Mouse (Mus musculus): ENCODE measurements around the gene Nup35. TPM values are rescaled to one million over a fixed set of nuclear protein-coding genes. Genes with fewer than 3 reads are reported as not detected.

The Nup35 gene
- polyA plus RNA-seq, 1 experiment from 2014 or later = 55.9 TPM

DNA sequence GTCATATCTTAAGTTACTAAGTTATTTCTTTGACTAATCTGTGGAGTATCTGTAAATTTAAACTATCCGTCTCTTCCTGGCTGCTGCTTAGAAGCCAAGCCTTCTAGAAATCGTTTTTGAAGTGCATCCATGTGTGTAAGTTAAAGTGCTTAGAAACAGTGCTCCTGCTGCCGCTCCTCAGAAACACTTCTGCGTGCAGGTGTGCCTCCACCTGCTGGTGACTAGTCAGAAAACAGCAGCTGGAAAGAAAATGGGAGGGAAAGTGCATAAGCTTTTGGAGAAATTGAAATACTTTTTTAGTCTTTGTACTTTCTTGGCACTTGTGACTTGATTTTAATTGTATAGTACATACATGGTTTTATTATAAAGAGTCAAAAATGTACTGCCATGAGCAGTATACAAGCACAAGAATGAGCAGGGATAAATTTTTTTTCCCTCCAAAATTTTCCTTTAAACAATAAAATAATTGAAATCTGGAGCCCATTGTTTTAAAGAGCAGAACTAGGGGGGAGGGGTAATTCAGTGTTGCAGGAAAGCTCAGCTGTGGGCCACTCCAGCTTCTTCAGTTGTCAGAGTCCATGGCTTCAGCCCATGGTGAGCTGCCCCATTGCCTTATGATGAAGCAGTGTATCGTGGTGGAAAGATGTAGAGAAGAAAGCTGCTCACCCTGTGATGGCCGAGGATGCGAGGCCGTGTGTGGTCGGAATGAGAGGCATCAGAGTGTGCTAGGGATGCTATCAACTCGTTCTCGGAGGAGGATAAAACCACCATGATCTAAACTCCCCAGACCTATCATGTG, 53.0 kb downstream of the Nup35 start:
- ATAC-seq = no peak
- Histone ChIP-seq H3K4me3 (ENCODE audit: low read depth, low read length) (no peak overlapping the region), H3K4me1 (ENCODE audit: control insufficient read depth, insufficient read depth, low read length) (no peaks in the 10 kb centered on the region), H3K4me2 (ENCODE audit: low read length) (no peak overlapping the region), H3K9ac (ENCODE audit: low read depth, low read length) (no peak overlapping the region), H3K27ac (ENCODE audit: low read length) (no peak overlapping the region), H3K27me3 (ENCODE audit: control insufficient read depth, insufficient read depth, low read depth, low read length) (no peaks in the 10 kb centered on the region), H3K9me3 (replicated peaks; ENCODE audit: control insufficient read depth, low read length, poor library complexity, severe bottlenecking) (no peaks in the 10 kb centered on the region), H3K36me3 (ENCODE audit: control insufficient read depth, insufficient read depth, low read length) (no peaks in the 10 kb centered on the region)
- 76% methylated on average over 11 of the region's 11 CpGs for WGBS

DNA sequence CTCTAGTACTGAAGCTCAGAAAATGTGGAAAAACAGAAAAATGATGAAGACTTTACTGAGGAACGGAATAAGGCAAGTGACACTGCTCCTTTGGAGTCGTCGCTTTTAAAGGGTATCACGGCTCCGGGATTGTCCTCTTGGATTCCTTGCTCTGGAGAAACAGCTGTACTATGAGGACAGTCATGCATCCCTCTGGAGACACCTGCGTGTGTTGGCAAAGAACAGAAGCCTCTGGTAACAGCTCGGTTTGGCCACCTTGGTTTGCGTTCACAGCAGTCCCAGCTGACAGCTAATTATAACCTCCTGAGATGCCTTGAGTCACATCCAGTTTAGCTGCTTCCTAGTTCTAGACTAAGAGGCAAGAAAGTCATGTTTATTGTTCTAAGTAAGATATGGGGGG, 61.8 kb downstream of the Nup35 start:
- 87% methylated on average over 8 of the region's 8 CpGs for WGBS

DNA sequence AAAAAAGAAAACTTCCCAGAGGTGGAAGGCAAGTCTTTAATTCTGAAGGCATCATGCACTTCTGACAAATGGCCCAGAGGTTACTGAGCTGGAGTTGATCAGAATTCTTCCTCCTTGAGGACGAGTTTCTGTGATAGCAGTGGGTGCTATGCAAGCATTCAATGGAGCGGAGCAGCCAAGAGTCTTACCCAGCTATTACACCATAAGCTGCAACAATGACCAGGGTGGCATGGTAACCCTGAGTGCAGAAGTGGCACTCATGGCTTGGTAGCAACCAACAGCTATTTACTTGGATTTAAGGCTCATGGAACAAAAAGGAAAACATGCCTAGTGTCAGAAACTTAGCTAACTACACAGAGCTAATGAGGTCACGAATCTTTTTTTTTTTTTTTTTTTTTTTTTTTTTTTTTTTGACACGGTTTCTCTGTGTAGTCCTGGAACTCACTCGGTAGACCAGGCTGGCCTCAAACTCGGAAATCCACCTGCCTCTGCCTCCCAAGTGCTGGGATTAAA, 66.7 kb downstream of the Nup35 start:
- WGBS = 86% methylated on average over 6 of the region's 6 CpGs
- H3K4me3 ChIP-seq (ENCODE audit: low read depth, low read length) = no peak overlapping the region

More for the DNA sequence above, 61.8 kb downstream of the Nup35 start:
- no peaks in the 10 kb centered on the region for H3K4me1 ChIP-seq (ENCODE audit: control insufficient read depth, insufficient read depth, low read length)
- no peak overlapping the region for H3K9ac ChIP-seq (ENCODE audit: low read depth, low read length)
- no peaks in the 10 kb centered on the region for H3K27me3 ChIP-seq (ENCODE audit: control insufficient read depth, insufficient read depth, low read depth, low read length)
- H3K36me3 ChIP-seq (ENCODE audit: control insufficient read depth, insufficient read depth, low read length) = no peaks in the 10 kb centered on the region
- H3K27ac ChIP-seq (ENCODE audit: low read length) = no peak overlapping the region
- H3K4me3 ChIP-seq (ENCODE audit: low read depth, low read length) = no peak overlapping the region
- H3K4me2 ChIP-seq (ENCODE audit: low read length) = no peak overlapping the region
- no peaks in the 10 kb centered on the region for H3K9me3 ChIP-seq (replicated peaks; ENCODE audit: control insufficient read depth, low read length, poor library complexity, severe bottlenecking)
- ATAC-seq = no peak

GRCm38 (mm10) chr2:80684396-80685071, 67.5 kb downstream of the Nup35 start:
- Histone ChIP-seq H3K9me3 (replicated peaks; ENCODE audit: control insufficient read depth, low read length, poor library complexity, severe bottlenecking) (no peaks in the 10 kb centered on the region), H3K9ac (ENCODE audit: low read depth, low read length) (no peak overlapping the region), H3K27ac (ENCODE audit: low read length) (no peak overlapping the region), H3K4me1 (ENCODE audit: control insufficient read depth, insufficient read depth, low read length) (no peaks in the 10 kb centered on the region), H3K4me3 (ENCODE audit: low read depth, low read length) (no peak overlapping the region), H3K27me3 (ENCODE audit: control insufficient read depth, insufficient read depth, low read depth, low read length) (no peaks in the 10 kb centered on the region), H3K36me3 (ENCODE audit: control insufficient read depth, insufficient read depth, low read length) (no peaks in the 10 kb centered on the region), H3K4me2 (ENCODE audit: low read length) (no peak overlapping the region)
- ATAC-seq = no peak
- WGBS = 87% methylated on average over 6 of the region's 6 CpGs

More for the DNA sequence above, 66.7 kb downstream of the Nup35 start:
- no peak overlapping the region for H3K9ac ChIP-seq (ENCODE audit: low read depth, low read length)
- H3K4me1 ChIP-seq (ENCODE audit: control insufficient read depth, insufficient read depth, low read length) = no peaks in the 10 kb centered on the region
- H3K27me3 ChIP-seq (ENCODE audit: control insufficient read depth, insufficient read depth, low read depth, low read length) = no peaks in the 10 kb centered on the region
- no peak for ATAC-seq
- H3K9me3 ChIP-seq (replicated peaks; ENCODE audit: control insufficient read depth, low read length, poor library complexity, severe bottlenecking) = no peaks in the 10 kb centered on the region
- no peak overlapping the region for H3K4me2 ChIP-seq (ENCODE audit: low read length)
- H3K27ac ChIP-seq (ENCODE audit: low read length) = no peak overlapping the region
- no peaks in the 10 kb centered on the region for H3K36me3 ChIP-seq (ENCODE audit: control insufficient read depth, insufficient read depth, low read length)

- 30% methylated on average over 4 of the region's 4 CpGs for WGBS
- Histone ChIP-seq H3K36me3 (ENCODE audit: control insufficient read depth, insufficient read depth, low read length) (no peaks in the 10 kb centered on the region), H3K27me3 (ENCODE audit: control insufficient read depth, insufficient read depth, low read depth, low read length) (no peaks in the 10 kb centered on the region)
Observed at GRCm38 (mm10) chr2:80688261-80688660, 71.2 kb downstream of the Nup35 start.

GRCm38 (mm10) chr2:80707429-80707828, 90.4 kb downstream of the Nup35 start:
- Histone ChIP-seq H3K4me3 (ENCODE audit: low read depth, low read length) (no peak overlapping the region), H3K36me3 (ENCODE audit: control insufficient read depth, insufficient read depth, low read length) (no peaks in the 10 kb centered on the region), H3K27ac (ENCODE audit: low read length) (no peak overlapping the region), H3K9me3 (replicated peaks; ENCODE audit: control insufficient read depth, low read length, poor library complexity, severe bottlenecking) (no peaks in the 10 kb centered on the region), H3K9ac (ENCODE audit: low read depth, low read length) (no peak overlapping the region), H3K27me3 (ENCODE audit: control insufficient read depth, insufficient read depth, low read depth, low read length) (no peaks in the 10 kb centered on the region), H3K4me1 (ENCODE audit: control insufficient read depth, insufficient read depth, low read length) (no peaks in the 10 kb centered on the region), H3K4me2 (ENCODE audit: low read length) (no peak overlapping the region)
- WGBS = 64% methylated on average over 1 of the region's 1 CpGs
- no peak for ATAC-seq

More at GRCm38 (mm10) chr2:80688261-80688660, 71.2 kb downstream of the Nup35 start:
- no peaks in the 10 kb centered on the region for H3K4me1 ChIP-seq (ENCODE audit: control insufficient read depth, insufficient read depth, low read length)
- H3K27ac ChIP-seq (ENCODE audit: low read length) = no peak overlapping the region
- H3K4me2 ChIP-seq (ENCODE audit: low read length) = no peak overlapping the region
- ATAC-seq = no peak
- no peaks in the 10 kb centered on the region for H3K9me3 ChIP-seq (replicated peaks; ENCODE audit: control insufficient read depth, low read length, poor library complexity, severe bottlenecking)
- H3K9ac ChIP-seq (ENCODE audit: low read depth, low read length) = no peak overlapping the region
- H3K4me3 ChIP-seq (ENCODE audit: low read depth, low read length) = no peak overlapping the region

MicroRNAs encoded within 50 kb of the gene (microRNA counts, 519-probe panel; counts per million panel counts)
- microRNA mmu-miR-684 = 2,279 counts per million, percentile 67 among the panel's probes with 10 or more counts

Small RNA genes lying within 50 kb of the gene (microRNA-seq; reads per million reads assigned to microRNA genes)
- gene Mir684-1 = not detected

Other genes starting within 250 kb of the Nup35 start
- gene Frzb, start 169.6 kb upstream of the Nup35 start, polyA plus RNA-seq (2015; fragmentation: Nextera tagmentation; extraction: Ambion mirVana) = 2.2 and 5.1 TPM in 2 replicates
- 92.3 and 99.6 TPM in 2 replicates for gene Nckap1, start 35.9 kb upstream of the Nup35 start, polyA plus RNA-seq (2015; fragmentation: Nextera tagmentation; extraction: Ambion mirVana)
- gene Dusp19, start 191 bp upstream of the Nup35 start, polyA plus RNA-seq (2015; fragmentation: Nextera tagmentation; extraction: Ambion mirVana) = 17.8 and 18.0 TPM in 2 replicates